Comparison of ENCODE assay signal across 22 mouse cellular contexts in the genomic region with DNA sequence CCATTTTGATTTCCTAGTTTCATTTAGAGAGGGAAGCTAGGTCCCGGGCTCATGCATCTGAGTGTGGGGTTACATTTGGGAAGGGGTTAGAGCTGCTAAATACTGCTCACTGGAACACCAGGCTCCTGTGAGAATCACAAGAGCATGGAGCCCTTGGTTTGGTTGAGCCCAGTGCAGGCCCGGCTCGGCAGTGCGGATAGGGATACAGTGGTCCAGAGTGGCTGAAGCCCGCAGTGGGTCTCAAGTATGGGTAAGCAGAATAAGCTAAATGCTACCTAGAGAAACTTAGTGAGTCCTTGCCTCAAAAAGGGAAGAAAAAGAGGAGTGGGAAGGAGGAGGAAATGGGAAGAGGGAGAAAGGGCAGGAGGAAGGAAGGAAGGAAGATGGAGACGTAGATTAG. TPM values are rescaled to one million over a fixed set of nuclear protein-coding genes. Genes with fewer than 3 reads are reported as not detected.
DNase-seq lines count a peak whose midpoint lies in the region; ATAC-seq and TF ChIP-seq lines count a peak whose summit lies in the region.
"Had no signal": no experiment of that assay in that cellular context is flagged by ENCODE, and none has a peak within 500 bp of the region (broad histone marks: within the 10 kb centered on the region; RNA-seq: fewer than 3 reads in every experiment).

No protein-coding gene starts in this region.

- H3K36me3 ChIP-seq in embryonic facial prominence, embryonic 10.5 days (replicated peaks), result peaks cover 21% of the 10 kb centered on the region
- H3K36me3 ChIP-seq in limb, embryonic 13.5 days, result peaks cover 11% of the 10 kb centered on the region; the same call in 1 of the 2 replicates
- H3K36me3 ChIP-seq: embryonic facial prominence, embryonic 12.5 days; embryonic facial prominence, embryonic 15.5 days; hindbrain, embryonic 15.5 days had no signal

- no peaks in the 10 kb centered on the region for H3K9me3 ChIP-seq in embryonic facial prominence, embryonic 10.5 days
- no peaks in the 10 kb centered on the region for H3K9me3 ChIP-seq in limb, embryonic 13.5 days
- H3K9me3 ChIP-seq: embryonic facial prominence, embryonic 12.5 days; embryonic facial prominence, embryonic 15.5 days; forebrain, embryonic 15.5 days; hindbrain, embryonic 12.5 days; hindbrain, embryonic 15.5 days had no signal

- peak overlapping the region; percentile 83 for H3K27ac ChIP-seq in left cerebral cortex, adult 2 months
- 0 out of 2 replicates have a peak overlapping the region, but pooled peaks have one; percentile 3 for H3K27ac ChIP-seq in embryonic facial prominence, embryonic 10.5 days (replicated peaks)
- peak overlapping the region; percentile 28; the same call in 1 of the 2 replicates for H3K27ac ChIP-seq in limb, embryonic 13.5 days
- H3K27ac ChIP-seq: embryonic facial prominence, embryonic 12.5 days; embryonic facial prominence, embryonic 15.5 days; forebrain, embryonic 15.5 days; hindbrain, embryonic 12.5 days; hindbrain, embryonic 15.5 days had no signal

- H3K4me3 ChIP-seq in left cerebral cortex, adult 2 months, result no peak overlapping the region
- H3K4me3 ChIP-seq in embryonic facial prominence, embryonic 10.5 days, result no peak overlapping the region
- no peak overlapping the region for H3K4me3 ChIP-seq in limb, embryonic 13.5 days
- H3K4me3 ChIP-seq: embryonic facial prominence, embryonic 12.5 days; embryonic facial prominence, embryonic 15.5 days; forebrain, embryonic 15.5 days; hindbrain, embryonic 12.5 days; hindbrain, embryonic 15.5 days had no signal

- WGBS in embryonic facial prominence, embryonic 10.5 days, result 92% methylated on average over 6 of the region's 6 CpGs
- WGBS in limb, embryonic 13.5 days, result 92% methylated on average over 6 of the region's 6 CpGs

- H3K4me2 ChIP-seq in limb, embryonic 13.5 days (replicated peaks), result no peak overlapping the region
- H3K4me2 ChIP-seq: embryonic facial prominence, embryonic 12.5 days; embryonic facial prominence, embryonic 15.5 days; forebrain, embryonic 15.5 days; heart, embryonic 11.5 days; hindbrain, embryonic 12.5 days; hindbrain, embryonic 15.5 days had no signal

- ATAC-seq in limb, embryonic 13.5 days (ENCODE audit: low FRiP score, low read depth), result no peak
- ATAC-seq: CD4-positive, CD25-positive, alpha-beta regulatory T cell, adult 4 months; forebrain, embryonic 15.5 days had no signal

- DNase-seq in left cerebral cortex, adult 2 months (ENCODE audit: extremely low spot score in 1 of 2, low spot score in 2 of 2), result no peak
- no peak for DNase-seq in left cerebral cortex, postnatal 14 days (ENCODE audit: low spot score in 2 of 2)
- peak; percentile 4 for DNase-seq in right cerebral cortex, postnatal 14 days
- no peak for DNase-seq in right cerebral cortex, adult 18-20 months
- DNase-seq in embryonic facial prominence, embryonic 10.5 days (ENCODE audit: low spot score), result no peak
- no peak for DNase-seq in adrenal gland, adult (ENCODE audit: inconsistent age in 2 of 2, low spot score in 1 of 2)
- DNase-seq: adrenal gland, adult 8-10 months; adrenal gland, postnatal 25 days; cerebellum, adult 11-12 months; cerebellum, adult 8-10 months; cerebellum, postnatal 10 days; cerebellum, postnatal 36 days; gastrocnemius, postnatal 25 days had no signal

- intact Hi-C loops in left cerebral cortex, adult 2 months (cut with DNase I), result no loop called here
- intact Hi-C loops in left cerebral cortex, postnatal 14 days (cut with DNase I), result no loop called here

- H3K27me3 ChIP-seq in embryonic facial prominence, embryonic 10.5 days (replicated peaks; ENCODE audit: low read depth, poor library complexity, severe bottlenecking), result no peaks in the 10 kb centered on the region
- no peaks in the 10 kb centered on the region for H3K27me3 ChIP-seq in limb, embryonic 13.5 days
- H3K27me3 ChIP-seq: embryonic facial prominence, embryonic 12.5 days; embryonic facial prominence, embryonic 15.5 days; forebrain, embryonic 15.5 days; hindbrain, embryonic 12.5 days; hindbrain, embryonic 15.5 days had no signal

- H3K4me1 ChIP-seq in embryonic facial prominence, embryonic 10.5 days, result peaks cover 23% of the 10 kb centered on the region
- H3K4me1 ChIP-seq in limb, embryonic 13.5 days, result peaks cover 13% of the 10 kb centered on the region

- H3K9ac ChIP-seq in limb, embryonic 13.5 days, result no peak overlapping the region
- H3K9ac ChIP-seq: embryonic facial prominence, embryonic 12.5 days; embryonic facial prominence, embryonic 15.5 days; forebrain, embryonic 15.5 days; hindbrain, embryonic 12.5 days; hindbrain, embryonic 15.5 days had no signal

- TF ChIP-seq CTCF in left cerebral cortex, adult 2 months (IDR thresholded peaks at IDR 0.05), result no peak

RNA-seq across cellular contexts. Expression of a gene that starts 26.5 kb away (rescaled TPM):
- under 1 TPM; 0.12 to 0.25 TPM for total RNA-seq in left cerebral cortex, adult 2 months (2021)
- under 1 TPM; 0.07 to 0.19 TPM for total RNA-seq in left cerebral cortex, postnatal 14 days (2021)
- 0.64 and 0.80 TPM in 2 replicates for polyA plus RNA-seq in embryonic facial prominence, embryonic 10.5 days (2016; fragmentation: Nextera tagmentation; extraction: Ambion mirVana)
- 13.8 and 14.4 TPM in 2 replicates for polyA plus RNA-seq in limb, embryonic 13.5 days (2015; fragmentation: Nextera tagmentation; extraction: Ambion mirVana)
- total RNA-seq: adrenal gland, postnatal 25 days; hematopoietic stem cell, adult 5-6 weeks had no signal
- polyA plus RNA-seq: CD4-positive, CD25-positive, alpha-beta regulatory T cell, adult 4 months had no signal

Comparison
In these comparisons a context has a peak if more than half of its experiments do, and no peak if none do; other contexts are left out.
1. H3K27ac ChIP-seq: peak in every context shown above with its lines; median percentile 83 in left cerebral cortex, adult 2 months; 28 in limb, embryonic 13.5 days; 3 in embryonic facial prominence, embryonic 10.5 days.